Mouse (Mus musculus) heart, postnatal 0 days (tissue): ENCODE measurements at regions not wholly inside any gene's neighbourhood (a gene's known extent, or its start where the extent isn't known, plus 50 kb on each side); places are given as distances from the start of the nearest gene placed in this dataset.

ENCODE experiments used
- ATAC-seq: fragments of 200-750 bp; cut with Nextera tagmentation; 2 replicates; pipeline ENCODE4 v1.8.0; 2017; ENCODE audit warnings: low read depth, moderate number of reproducible peaks, moderate library complexity; ENCODE audit not compliant: insufficient read depth
- DNase-seq: peaks from one replicate; pipeline ENCODE4 v3.0.0-alpha.2; 2016; ENCODE audit warnings: low spot score
- H3K27ac ChIP-seq: fragments of 300-500 bp; sonication (generic); 2 replicates; pipeline ENCODE4 v1.5.1; 2014; ENCODE audit warnings: low read depth, mild to moderate bottlenecking
- H3K27me3 ChIP-seq: fragments of 300-500 bp; sonication (generic); 2 replicates; pipeline ENCODE4 v1.6.1; 2014; ENCODE audit warnings: low read length, mixed read lengths; ENCODE audit not compliant: control insufficient read depth, insufficient read depth
- H3K36me3 ChIP-seq: fragments of 300-500 bp; sonication (generic); replicated peaks from 2 replicates; pipeline ENCODE4 v1.6.1; 2014; ENCODE audit warnings: low read length, mixed read lengths; ENCODE audit not compliant: control insufficient read depth, insufficient read depth
- H3K4me1 ChIP-seq: fragments of 300-500 bp; sonication (generic); 2 replicates; pipeline ENCODE4 v1.6.1; 2014; ENCODE audit warnings: antibody characterized with exemption; ENCODE audit not compliant: control insufficient read depth, insufficient read depth
- H3K4me2 ChIP-seq: fragments of 300-500 bp; sonication (generic); 2 replicates; pipeline ENCODE4 v1.6.1; 2014; ENCODE audit warnings: low read depth, mild to moderate bottlenecking, low read length, moderate library complexity
- H3K4me3 ChIP-seq: fragments of 300-500 bp; sonication (generic); 2 replicates; pipeline ENCODE4 v1.5.1; 2014; ENCODE audit warnings: low read depth, low read length
- H3K9ac ChIP-seq: fragments of 300-500 bp; sonication (generic); replicated peaks from 2 replicates; pipeline ENCODE4 v1.6.1; 2014; ENCODE audit warnings: low read depth, low read length, mixed read lengths
- H3K9me3 ChIP-seq: fragments of 300-500 bp; sonication (generic); replicated peaks from 2 replicates; pipeline ENCODE4 v1.6.1; 2016; ENCODE audit warnings: low read length; ENCODE audit not compliant: control insufficient read depth
- CTCF ChIP-seq: IDR thresholded peaks from 2 replicates; pipeline ENCODE4 v1.5.1; 2016; ENCODE audit warnings: antibody characterized with exemption, control low read depth, low read depth
- EP300 ChIP-seq: IDR thresholded peaks from 2 replicates; pipeline ENCODE4 v1.6.1; 2016; ENCODE audit warnings: antibody characterized with exemption, low read depth
- WGBS: fragments of 180-500 bp; shearing (Covaris S2); extraction: QIAGEN DNeasy Blood & Tissue Kit; methylation state at CpG from one replicate; pipeline ENCODE4 v1.1.7; 2014; 5-methylcytosine and 5-hydroxymethylcytosine counted together

GRCm38 (mm10) chr3:83676147-83676546 is 90.0 kb upstream of the Sfrp2 start:
- Histone ChIP-seq H3K27ac (no peak overlapping the region), H3K4me1 (no peaks in the 10 kb centered on the region), H3K4me2 (no peak overlapping the region), H3K9me3 (no peaks in the 10 kb centered on the region), H3K36me3 (no peaks in the 10 kb centered on the region), H3K27me3 (no peaks in the 10 kb centered on the region), H3K9ac (no peak overlapping the region), H3K4me3 (no peak overlapping the region)
- no peak for TF ChIP-seq EP300
- no peak for TF ChIP-seq CTCF
- no peak for DNase-seq
- ATAC-seq: no peak
- WGBS: 85% methylated on average over 5 of the region's 5 CpGs

GRCm38 (mm10) chr3:83686611-83687010 is 79.5 kb upstream of the Sfrp2 start:
- H3K4me1 ChIP-seq: no peaks in the 10 kb centered on the region
- TF ChIP-seq EP300: no peak
- no peaks in the 10 kb centered on the region for H3K27me3 ChIP-seq
- no peak overlapping the region for H3K4me3 ChIP-seq
- WGBS: 91% methylated on average over 15 of the region's 15 CpGs
- no peak overlapping the region for H3K4me2 ChIP-seq
- H3K9ac ChIP-seq: no peak overlapping the region
- DNase-seq: no peak
- H3K36me3 ChIP-seq: no peaks in the 10 kb centered on the region
- ATAC-seq: no peak
- H3K27ac ChIP-seq: no peak overlapping the region
- H3K9me3 ChIP-seq: no peaks in the 10 kb centered on the region

GRCm38 (mm10) chr3:83687503-83687902 is 78.6 kb upstream of the Sfrp2 start:
- H3K4me3 ChIP-seq: no peak overlapping the region
- no peak overlapping the region for H3K9ac ChIP-seq
- ATAC-seq (no peak), DNase-seq (no peak)
- WGBS: 89% methylated on average over 4 of the region's 4 CpGs
- no peaks in the 10 kb centered on the region for H3K9me3 ChIP-seq
- H3K27me3 ChIP-seq: no peaks in the 10 kb centered on the region
- H3K4me1 ChIP-seq: no peaks in the 10 kb centered on the region
- TF ChIP-seq EP300: no peak
- TF ChIP-seq CTCF: no peak
- no peak overlapping the region for H3K27ac ChIP-seq
- H3K36me3 ChIP-seq: no peaks in the 10 kb centered on the region
- H3K4me2 ChIP-seq: no peak overlapping the region

- no peak overlapping the region for H3K9ac ChIP-seq
- H3K9me3 ChIP-seq: no peaks in the 10 kb centered on the region
- WGBS: 66% methylated on average over 12 of the region's 12 CpGs
- no peaks in the 10 kb centered on the region for H3K27me3 ChIP-seq
- no peak for ATAC-seq
- TF ChIP-seq EP300: no peak
- no peak for TF ChIP-seq CTCF
- H3K36me3 ChIP-seq: no peaks in the 10 kb centered on the region
- DNase-seq: no peak
- no peak overlapping the region for H3K27ac ChIP-seq
- H3K4me3 ChIP-seq: no peak overlapping the region
- no peak overlapping the region for H3K4me2 ChIP-seq
- no peaks in the 10 kb centered on the region for H3K4me1 ChIP-seq
Observed at GRCm38 (mm10) chr3:83689068-83689976, 76.8 kb upstream of the Sfrp2 start.

DNA sequence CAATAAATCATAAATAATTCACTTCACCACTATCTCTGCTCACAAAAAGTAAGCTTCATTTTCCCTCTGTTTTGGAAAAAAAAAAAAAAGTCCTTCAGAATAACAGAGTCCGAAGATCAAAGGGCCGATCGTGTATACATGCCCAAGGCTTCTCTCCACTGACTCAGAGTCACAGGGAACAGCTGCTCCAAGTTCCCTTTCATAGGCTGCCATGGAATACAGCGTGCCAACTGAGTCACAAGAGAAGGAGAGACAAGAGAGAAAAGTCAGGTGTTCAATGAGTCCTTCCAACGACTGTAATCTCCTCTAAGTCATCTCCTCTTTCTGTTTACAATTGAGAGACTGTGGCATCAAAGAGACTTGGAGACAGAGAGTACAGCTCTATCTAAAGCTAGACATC is 71.6 kb upstream of the Sfrp2 start:
- ATAC-seq: no peak
- Histone ChIP-seq H3K27me3 (no peaks in the 10 kb centered on the region), H3K4me1 (no peaks in the 10 kb centered on the region), H3K4me3 (no peak overlapping the region), H3K4me2 (no peak overlapping the region), H3K9ac (no peak overlapping the region), H3K36me3 (no peaks in the 10 kb centered on the region), H3K27ac (no peak overlapping the region), H3K9me3 (no peaks in the 10 kb centered on the region)
- 72% methylated on average over 5 of the region's 5 CpGs for WGBS
- TF ChIP-seq CTCF (no peak), EP300 (no peak)
- no peak for DNase-seq

DNA sequence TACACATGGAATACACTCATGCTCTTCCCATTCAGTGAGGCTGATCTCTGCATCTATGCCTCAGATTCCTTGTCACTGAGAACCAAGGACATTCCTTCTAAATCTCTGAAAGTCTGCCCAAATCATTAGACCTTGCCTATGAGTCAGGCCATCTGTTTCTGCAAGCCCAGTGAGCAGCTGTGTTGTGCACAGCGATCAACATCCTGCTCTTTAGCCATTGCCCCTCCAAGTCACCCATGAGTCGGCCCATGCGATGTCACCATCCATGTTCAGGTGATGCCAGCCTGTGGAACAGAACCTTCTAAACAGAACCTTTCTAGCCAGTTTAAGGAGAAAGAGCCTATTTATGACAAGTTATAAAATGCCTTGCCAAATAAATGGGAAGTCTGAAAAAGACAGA is 66.4 kb upstream of the Sfrp2 start:
- ATAC-seq (no peak), DNase-seq (no peak)

More for the DNA sequence above, 66.4 kb upstream of the Sfrp2 start:
- Histone ChIP-seq H3K36me3 (no peaks in the 10 kb centered on the region), H3K4me3 (no peak overlapping the region), H3K9ac (no peak overlapping the region), H3K4me1 (no peaks in the 10 kb centered on the region), H3K9me3 (no peaks in the 10 kb centered on the region), H3K27me3 (no peaks in the 10 kb centered on the region), H3K27ac (no peak overlapping the region), H3K4me2 (no peak overlapping the region)
- 90% methylated on average over 3 of the region's 3 CpGs for WGBS
- no peak for TF ChIP-seq CTCF
- no peak for TF ChIP-seq EP300
